Mouse (Mus musculus): ENCODE data around the gene Selplg. TPM values are rescaled to one million over a fixed set of nuclear protein-coding genes. Genes with fewer than 3 reads are reported as not detected.

Selplg gene
- polyA plus RNA-seq, 1 experiment = 96.6 TPM

DNA sequence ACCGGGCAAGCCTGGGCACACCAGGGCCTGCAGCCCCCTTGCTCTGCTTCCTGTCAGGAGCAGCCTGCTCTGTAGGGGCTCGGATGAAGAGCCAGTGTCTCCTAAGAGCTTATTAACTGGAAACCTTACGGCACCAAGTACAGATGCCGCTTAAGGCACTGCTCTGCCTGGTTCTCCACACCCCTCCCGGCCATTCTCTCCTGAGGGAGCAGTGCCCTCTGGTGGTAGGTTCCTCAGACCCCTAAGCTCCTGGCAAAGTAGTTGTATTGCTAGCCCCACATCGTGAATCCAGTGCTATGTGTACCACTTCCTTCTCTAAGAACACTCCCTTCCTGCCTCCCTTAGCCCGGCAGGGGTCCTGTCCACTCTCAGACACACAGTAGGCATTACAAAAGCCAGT, 12.3 kb upstream of the Selplg start:
- no peak overlapping the region for H3K4me3 ChIP-seq (replicated peaks; ENCODE audit: extremely low read depth, low read depth, low read length)
- H3K4me1 ChIP-seq (ENCODE audit: control insufficient read depth, insufficient read depth, low read length) = peaks cover 4% of the 10 kb centered on the region; the same call in 1 of the 2 replicates
- 31% methylated on average over 7 of the region's 7 CpGs for WGBS
- DNase-seq = peak; percentile 62
- TF ChIP-seq CTCF (IDR thresholded peaks at IDR 0.05; ENCODE audit: insufficient read depth, low read length) = peak; percentile 79
- no peak for TF ChIP-seq POLR2A (IDR thresholded peaks at IDR 0.05; ENCODE audit: borderline replicate concordance, extremely low read depth, low read depth, low read length)

- DNase-seq = no peak
- WGBS = 45% methylated on average over 15 of the region's 15 CpGs
- TF ChIP-seq POLR2A (IDR thresholded peaks at IDR 0.05; ENCODE audit: borderline replicate concordance, extremely low read depth, low read depth, low read length) = no peak
- no peak for TF ChIP-seq CTCF (IDR thresholded peaks at IDR 0.05; ENCODE audit: insufficient read depth, low read length)
- Histone ChIP-seq H3K4me1 (ENCODE audit: control insufficient read depth, insufficient read depth, low read length) (peaks cover 4% of the 10 kb centered on the region; the same call in 1 of the 2 replicates), H3K4me3 (replicated peaks; ENCODE audit: extremely low read depth, low read depth, low read length) (no peak overlapping the region)
These were observed 11.7 kb upstream of the Selplg start for GRCm38 (mm10) chr5:113844106-113844505.

GRCm38 (mm10) chr5:113842906-113843305, 10.5 kb upstream of the Selplg start:
- Histone ChIP-seq H3K4me3 (replicated peaks; ENCODE audit: extremely low read depth, low read depth, low read length) (no peak overlapping the region), H3K4me1 (ENCODE audit: control insufficient read depth, insufficient read depth, low read length) (peaks cover 4% of the 10 kb centered on the region; the same call in 1 of the 2 replicates)
- TF ChIP-seq POLR2A (IDR thresholded peaks at IDR 0.05; ENCODE audit: borderline replicate concordance, extremely low read depth, low read depth, low read length) (no peak), CTCF (IDR thresholded peaks at IDR 0.05; ENCODE audit: insufficient read depth, low read length) (no peak)
- 79% methylated on average over 9 of the region's 9 CpGs for WGBS
- DNase-seq = no peak

DNA sequence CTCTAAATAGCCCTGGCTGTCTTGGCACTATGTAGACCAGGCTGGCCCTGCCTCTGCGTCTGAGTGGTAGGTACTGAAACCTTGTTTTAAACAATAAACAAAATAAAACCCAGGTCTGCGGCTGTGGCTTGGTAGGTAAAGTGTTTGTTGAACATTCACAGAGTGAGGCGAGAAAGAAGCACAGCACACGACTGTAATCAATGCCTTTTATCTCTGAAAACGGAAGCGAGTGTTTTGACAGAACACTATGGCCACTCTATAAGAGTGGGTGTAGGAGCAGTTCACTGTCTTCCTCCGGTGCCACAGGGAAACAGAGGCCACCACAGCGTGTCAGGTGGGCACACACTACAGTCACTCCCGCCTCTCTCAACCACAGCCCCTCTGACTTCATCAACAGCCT, 9.8 kb upstream of the Selplg start:
- Histone ChIP-seq H3K4me3 (replicated peaks; ENCODE audit: extremely low read depth, low read depth, low read length) (no peak overlapping the region), H3K4me1 (ENCODE audit: control insufficient read depth, insufficient read depth, low read length) (peaks cover 4% of the 10 kb centered on the region; the same call in 1 of the 2 replicates)
- DNase-seq = no peak
- 66% methylated on average over 9 of the region's 9 CpGs for WGBS
- TF ChIP-seq POLR2A (IDR thresholded peaks at IDR 0.05; ENCODE audit: borderline replicate concordance, extremely low read depth, low read depth, low read length) (no peak), CTCF (IDR thresholded peaks at IDR 0.05; ENCODE audit: insufficient read depth, low read length) (no peak)

- peaks cover 4% of the 10 kb centered on the region; the same call in 1 of the 2 replicates for H3K4me1 ChIP-seq (ENCODE audit: control insufficient read depth, insufficient read depth, low read length)
- DNase-seq = no peak
- TF ChIP-seq CTCF (IDR thresholded peaks at IDR 0.05; ENCODE audit: insufficient read depth, low read length) = no peak
- no peak for TF ChIP-seq POLR2A (IDR thresholded peaks at IDR 0.05; ENCODE audit: borderline replicate concordance, extremely low read depth, low read depth, low read length)
- H3K4me3 ChIP-seq (replicated peaks; ENCODE audit: extremely low read depth, low read depth, low read length) = no peak overlapping the region
- WGBS = 55% methylated on average over 23 of the region's 23 CpGs
These were observed 9.1 kb upstream of the Selplg start for GRCm38 (mm10) chr5:113841243-113842225.

- Histone ChIP-seq H3K4me1 (ENCODE audit: control insufficient read depth, insufficient read depth, low read length) (peaks cover 4% of the 10 kb centered on the region; the same call in 1 of the 2 replicates), H3K4me3 (replicated peaks; ENCODE audit: extremely low read depth, low read depth, low read length) (no peak overlapping the region)
- no peak for TF ChIP-seq CTCF (IDR thresholded peaks at IDR 0.05; ENCODE audit: insufficient read depth, low read length)
- TF ChIP-seq POLR2A (IDR thresholded peaks at IDR 0.05; ENCODE audit: borderline replicate concordance, extremely low read depth, low read depth, low read length) = no peak
- 78% methylated on average over 4 of the region's 4 CpGs for WGBS
- no peak for DNase-seq
These were observed 8.0 kb upstream of the Selplg start for GRCm38 (mm10) chr5:113840443-113840842.

GRCm38 (mm10) chr5:113836961-113837360, 4.5 kb upstream of the Selplg start:
- DNase-seq = no peak
- WGBS = 63% methylated on average over 10 of the region's 10 CpGs
- Histone ChIP-seq H3K4me1 (ENCODE audit: control insufficient read depth, insufficient read depth, low read length) (0 out of 2 replicates have a peak, but pooled peaks cover 2% of the 10 kb centered on the region), H3K4me3 (replicated peaks; ENCODE audit: extremely low read depth, low read depth, low read length) (no peak overlapping the region)
- TF ChIP-seq POLR2A (IDR thresholded peaks at IDR 0.05; ENCODE audit: borderline replicate concordance, extremely low read depth, low read depth, low read length) (no peak), CTCF (IDR thresholded peaks at IDR 0.05; ENCODE audit: insufficient read depth, low read length) (no peak)

GRCm38 (mm10) chr5:113833316-113833947, 988 bp upstream of the Selplg start:
- Histone ChIP-seq H3K4me1 (ENCODE audit: control insufficient read depth, insufficient read depth, low read length) (no peaks in the 10 kb centered on the region), H3K4me3 (replicated peaks; ENCODE audit: extremely low read depth, low read depth, low read length) (no peak overlapping the region)
- no peak for DNase-seq
- WGBS = 40% methylated on average over 16 of the region's 16 CpGs
- TF ChIP-seq CTCF (IDR thresholded peaks at IDR 0.05; ENCODE audit: insufficient read depth, low read length) (no peak), POLR2A (IDR thresholded peaks at IDR 0.05; ENCODE audit: borderline replicate concordance, extremely low read depth, low read depth, low read length) (no peak)

DNA sequence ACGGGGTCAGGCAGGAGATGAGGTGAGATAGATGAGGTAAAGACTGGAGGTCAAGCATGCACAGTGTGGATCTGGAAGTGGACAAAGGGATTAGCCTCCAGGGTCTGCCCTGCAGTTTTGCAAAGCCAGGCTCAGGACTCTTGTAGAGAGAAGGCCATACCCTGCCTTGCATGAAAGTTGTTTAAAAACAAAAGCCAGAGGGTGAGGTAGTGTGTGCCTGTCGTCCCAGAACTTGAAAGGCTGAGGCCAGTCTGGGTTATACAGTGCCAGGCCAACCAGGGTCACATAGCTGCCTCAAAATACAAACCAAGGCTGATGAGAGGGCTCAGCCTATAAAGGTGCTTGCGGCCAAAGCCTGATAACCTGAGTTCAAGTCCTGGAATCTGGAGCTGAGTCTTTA, 703 bp downstream of the Selplg start:
- Histone ChIP-seq H3K4me1 (ENCODE audit: control insufficient read depth, insufficient read depth, low read length) (no peaks in the 10 kb centered on the region), H3K4me3 (replicated peaks; ENCODE audit: extremely low read depth, low read depth, low read length) (no peak overlapping the region)
- no peak for TF ChIP-seq CTCF (IDR thresholded peaks at IDR 0.05; ENCODE audit: insufficient read depth, low read length)
- no peak for TF ChIP-seq POLR2A (IDR thresholded peaks at IDR 0.05; ENCODE audit: borderline replicate concordance, extremely low read depth, low read depth, low read length)
- 43% methylated on average over 3 of the region's 3 CpGs for WGBS
- DNase-seq = no peak

All from lung, adult 2 months (tissue).